Mouse (Mus musculus): ENCODE measurements around the gene 4930519G04Rik. TPM values are rescaled to one million over a fixed set of nuclear protein-coding genes. Genes with fewer than 3 reads are reported as not detected.
"Not testable (repeated sequence)": the region's sequence is repeated elsewhere in the genome, so short reads cannot be mapped to it uniquely, and the experiment has no call there.

The 4930519G04Rik gene
- total RNA-seq (2021) = not detected

DNA sequence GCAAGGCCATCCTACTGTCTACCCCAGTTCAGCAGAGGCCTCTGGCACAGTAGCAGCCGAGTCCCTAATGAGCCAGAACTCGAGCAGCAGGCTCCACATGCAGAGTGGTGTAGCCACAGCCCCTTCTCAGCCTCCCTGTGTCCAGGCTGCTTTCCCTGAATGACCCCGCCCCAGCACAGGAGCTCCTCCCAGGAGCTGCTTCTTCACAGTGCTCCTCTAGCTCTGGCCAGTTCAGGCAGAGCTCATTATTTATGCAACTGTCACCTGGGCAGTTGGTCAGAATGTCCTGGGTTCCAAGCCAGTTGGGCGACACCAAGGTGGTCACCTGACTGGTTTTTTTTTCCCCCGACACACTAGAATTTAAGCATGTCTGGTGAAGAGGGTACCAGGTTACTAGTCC is at the start of gene 4930519G04Rik:
4930519G04Rik (plus strand) TSS at position 301 of the 400 bp plus-strand sequence.
- DNase-seq (ENCODE audit: low spot score); intact Hi-C loops (cut with DNase I): not testable (repeated sequence)

DNA sequence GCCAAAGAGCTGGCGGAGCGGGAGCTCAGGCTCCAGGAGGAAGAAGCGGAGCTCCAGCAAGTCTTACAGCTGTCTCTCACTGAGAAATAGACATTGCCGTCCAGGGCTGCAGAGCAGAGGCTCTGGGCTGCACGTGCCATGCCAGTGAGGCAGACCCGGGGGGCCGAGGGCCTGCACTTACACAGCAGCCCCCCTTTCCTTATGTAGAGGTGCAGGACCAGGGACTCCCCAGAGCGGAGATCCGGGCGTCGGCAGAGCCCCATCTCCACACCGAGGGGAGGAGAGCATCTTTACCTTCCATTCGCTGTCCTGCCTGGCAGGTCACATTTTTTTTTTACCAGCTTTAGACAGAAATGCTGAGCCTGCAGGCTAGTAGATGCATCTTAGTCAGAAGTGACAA is 49.1 kb upstream of the 4930519G04Rik start:
- DNase-seq (ENCODE audit: low spot score) = no peak
- intact Hi-C loops (cut with DNase I) = no loop called here

DNA sequence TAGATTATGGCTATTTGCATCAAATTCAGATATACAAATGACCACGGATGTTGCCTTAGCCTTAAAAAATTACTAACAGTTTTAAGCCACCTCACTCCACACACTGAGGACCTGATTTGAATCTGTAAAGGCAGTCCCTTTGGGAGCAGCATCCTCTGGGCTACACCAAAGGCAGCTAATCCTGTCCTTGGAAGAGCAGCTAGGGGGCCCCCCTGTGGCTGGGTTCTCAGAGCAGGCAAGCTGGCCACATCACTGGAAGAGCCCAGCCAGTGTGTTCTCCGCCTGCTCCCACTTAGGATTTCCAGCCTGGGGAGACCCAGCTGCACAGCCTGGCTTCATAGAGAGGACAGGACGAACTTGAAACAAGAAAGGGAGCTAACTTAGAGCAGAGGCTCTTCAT is 48.5 kb upstream of the 4930519G04Rik start:
- no peak for DNase-seq (ENCODE audit: low spot score)
- intact Hi-C loops (cut with DNase I) = loop anchor here (5.0 kb wide), 1 partner anchor 98 kb away; the partner anchor contains the start of gene Tchp

DNA sequence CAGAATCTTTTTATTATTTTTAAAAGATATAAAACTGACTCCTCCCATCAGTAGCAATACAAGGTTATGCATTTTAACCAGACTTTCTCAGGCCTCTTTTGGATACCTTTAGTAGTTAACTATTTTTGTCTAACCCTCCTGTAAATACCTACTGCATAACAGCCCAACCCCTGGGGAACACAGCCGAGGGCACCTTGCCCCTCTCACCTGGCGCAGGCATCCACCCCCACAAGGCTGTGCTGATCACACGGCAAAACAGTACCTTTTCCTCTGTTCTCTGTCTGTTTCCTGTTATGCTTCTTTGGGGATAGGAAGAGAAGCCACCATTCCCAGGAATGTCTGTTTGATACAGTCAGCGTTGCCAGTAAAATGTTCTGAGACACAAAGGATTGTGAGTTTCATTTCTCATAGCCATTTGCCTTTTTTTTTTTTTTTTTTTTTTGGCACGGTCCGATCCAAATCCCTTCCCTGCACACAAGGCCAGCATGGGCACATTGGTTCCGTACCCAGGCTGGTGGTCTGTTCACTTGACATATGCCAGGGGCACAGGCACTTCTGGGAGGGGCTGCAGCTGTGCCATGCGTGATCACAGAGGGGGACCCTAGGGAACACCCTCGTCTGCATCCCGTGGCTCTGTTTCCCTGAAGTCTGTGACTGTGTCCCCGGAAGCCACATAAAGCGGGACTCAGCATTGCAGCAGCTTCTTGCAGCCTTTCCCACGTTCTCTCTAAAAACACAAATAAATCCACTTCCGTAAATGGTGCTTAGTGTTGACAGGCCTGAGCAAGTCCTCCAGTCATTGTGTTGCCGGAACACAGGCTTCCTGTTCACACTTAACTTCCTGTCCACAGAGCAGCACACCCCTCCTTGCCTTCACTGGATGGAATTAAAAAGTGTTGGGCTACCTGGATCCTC is 47.8 kb upstream of the 4930519G04Rik start:
- DNase-seq (ENCODE audit: low spot score) = no peak
- intact Hi-C loops (cut with DNase I) = loop anchor here (2.0 to 5.0 kb wide), 2 partner anchors 31 to 98 kb away; partner anchors contain the start of genes Ankrd13a, Git2 and Tchp

DNA sequence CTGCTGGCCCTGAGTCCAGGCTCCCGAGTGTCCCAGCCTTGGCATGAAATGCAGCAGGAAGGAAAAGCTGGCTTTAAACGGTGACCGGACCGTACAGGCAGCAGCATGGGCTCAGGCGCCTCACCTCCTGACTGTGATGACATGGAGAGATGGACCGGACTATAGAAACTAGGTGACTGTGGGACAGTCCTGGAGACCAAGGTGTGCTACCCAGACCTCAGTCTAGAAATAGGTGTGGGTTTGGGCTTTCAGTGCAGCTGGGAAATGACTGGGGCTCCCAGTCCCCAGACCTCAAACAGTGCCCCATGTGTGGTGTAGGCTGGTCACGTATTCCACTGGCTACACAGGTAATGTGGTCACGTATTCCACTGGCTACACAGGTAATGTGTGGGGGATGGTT is 46.8 kb upstream of the 4930519G04Rik start:
- no peak for DNase-seq (ENCODE audit: low spot score)
- intact Hi-C loops (cut with DNase I) = loop anchor here (2.0 to 5.0 kb wide), 2 partner anchors 32 to 99 kb away; partner anchors contain the start of genes Ankrd13a, Git2 and Tchp

DNA sequence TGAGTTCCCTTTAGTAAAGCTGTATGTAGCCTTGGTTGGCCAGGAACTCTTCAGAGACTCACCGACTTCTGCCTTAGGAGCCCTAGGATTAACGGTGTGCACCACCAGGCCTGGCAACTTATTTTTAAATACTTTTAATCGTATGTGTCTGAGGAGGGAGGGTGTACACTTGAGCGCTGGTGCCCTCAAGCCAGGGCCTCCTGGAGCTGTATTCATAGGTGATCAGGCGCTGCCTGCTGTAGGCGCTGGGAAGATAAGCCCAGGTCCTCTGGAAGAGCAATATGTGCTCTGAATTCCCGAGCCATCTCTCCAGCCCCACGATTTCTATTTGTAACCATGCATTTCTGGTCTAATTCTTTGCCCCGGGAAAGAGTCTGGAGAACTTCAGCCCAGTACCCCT is 46.4 kb upstream of the 4930519G04Rik start:
- no peak for DNase-seq (ENCODE audit: low spot score)
- intact Hi-C loops (cut with DNase I) = loop anchor here (2.0 to 5.0 kb wide), 2 partner anchors 32 to 100 kb away; partner anchors contain the start of genes Ankrd13a, Git2 and Tchp

DNA sequence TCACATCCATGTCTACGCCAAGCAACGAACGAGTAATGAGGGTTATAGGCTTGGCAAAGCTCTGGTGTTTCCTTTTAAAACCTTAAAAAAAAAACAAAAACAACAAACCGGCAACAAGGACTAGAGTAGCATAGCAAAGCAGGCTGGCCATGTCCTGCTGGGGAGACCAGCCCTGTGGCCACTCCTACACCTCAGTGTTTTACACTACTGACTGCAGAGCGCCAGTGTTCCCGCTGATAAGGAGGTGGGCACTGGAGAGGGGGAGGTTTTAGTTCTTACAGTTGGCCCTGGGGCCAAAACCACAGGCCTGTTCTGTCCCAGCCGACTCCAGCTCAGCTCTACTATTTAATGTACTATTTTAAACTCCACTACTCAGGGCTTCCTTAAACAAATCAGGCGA is 46.0 kb upstream of the 4930519G04Rik start:
- DNase-seq (ENCODE audit: low spot score) = no peak

DNA sequence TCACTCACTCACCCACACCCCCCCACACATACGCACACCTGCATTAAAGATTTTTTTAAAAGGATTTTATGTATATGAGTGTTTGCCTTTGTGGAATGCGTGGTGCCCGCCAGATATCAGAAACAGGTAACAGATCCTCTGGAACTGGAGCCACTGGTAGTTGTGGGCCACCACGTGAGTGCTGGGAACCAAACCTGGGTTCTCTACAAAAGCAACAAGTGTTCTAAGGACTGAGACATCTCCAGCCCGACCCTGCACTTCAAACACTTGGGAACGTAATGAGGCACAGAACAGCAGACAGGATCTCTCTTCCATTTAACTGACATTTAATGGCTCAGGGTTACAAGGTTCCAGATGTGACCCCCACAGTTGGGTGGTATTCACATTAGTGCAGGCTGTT is 45.6 kb upstream of the 4930519G04Rik start:
- DNase-seq (ENCODE audit: low spot score) = no peak
- intact Hi-C loops (cut with DNase I) = loop anchor here (2.0 to 5.0 kb wide), 2 partner anchors 33 to 101 kb away; partner anchors contain the start of genes Ankrd13a, Git2 and Tchp

More for the DNA sequence above, 46.0 kb upstream of the 4930519G04Rik start:
- intact Hi-C loops (cut with DNase I) = loop anchor here (2.0 to 5.0 kb wide), 2 partner anchors 33 to 100 kb away; partner anchors contain the start of genes Ankrd13a, Git2 and Tchp

DNA sequence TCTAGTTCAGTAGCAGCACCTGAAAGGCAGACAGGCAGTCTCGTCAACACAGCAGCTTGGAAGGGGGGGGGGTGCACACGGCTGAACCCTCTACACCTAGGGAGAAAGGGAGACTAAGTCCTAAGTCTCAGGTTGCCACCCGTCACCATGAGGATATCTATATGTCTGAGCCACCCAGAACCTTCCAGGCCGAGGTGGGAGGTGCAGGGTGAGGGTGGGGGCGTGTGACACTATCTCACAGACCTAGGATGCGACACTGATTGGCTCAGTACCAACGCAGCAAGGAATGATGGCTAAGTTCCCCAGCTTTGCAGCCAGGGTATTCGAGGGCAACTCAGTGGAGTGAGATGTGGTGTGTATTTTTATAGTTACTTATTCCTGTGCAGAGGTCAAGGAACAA is 45.1 kb upstream of the 4930519G04Rik start:
- DNase-seq (ENCODE audit: low spot score) = no peak
- intact Hi-C loops (cut with DNase I) = loop anchor here (5.0 kb wide), 1 partner anchor 101 kb away; the partner anchor contains the start of gene Tchp

DNA sequence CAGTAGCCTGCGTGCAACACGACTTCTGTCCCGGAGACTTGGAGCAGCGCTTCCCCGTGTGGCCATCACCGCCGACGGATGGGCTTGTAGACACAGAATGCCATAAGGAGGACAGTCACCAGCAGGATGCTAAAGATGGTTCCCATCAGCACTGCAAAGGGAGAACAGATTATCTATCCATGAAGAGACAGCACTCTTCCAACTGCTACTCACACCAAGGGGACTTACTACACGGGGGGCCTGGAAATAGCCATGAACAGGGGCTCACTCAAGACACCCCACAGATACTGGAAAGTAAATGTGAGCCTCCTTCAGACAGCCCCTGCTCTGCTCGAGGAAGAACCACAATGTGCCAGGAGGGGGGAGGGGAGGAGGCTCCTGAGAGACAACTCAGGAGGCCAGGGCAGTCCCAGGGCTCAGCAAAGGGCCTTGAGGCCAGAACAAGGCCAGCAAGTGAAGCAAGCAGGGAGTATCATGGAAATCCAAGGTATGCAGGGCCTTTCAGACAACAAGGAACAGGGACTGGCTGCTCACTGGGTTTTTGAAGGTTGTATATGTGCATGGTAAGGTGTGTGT is 44.2 kb upstream of the 4930519G04Rik start:
- intact Hi-C loops (cut with DNase I) = loop anchor here (5.0 kb wide), 1 partner anchor 102 kb away; the partner anchor contains the start of gene Tchp
- no peak for DNase-seq (ENCODE audit: low spot score)

DNA sequence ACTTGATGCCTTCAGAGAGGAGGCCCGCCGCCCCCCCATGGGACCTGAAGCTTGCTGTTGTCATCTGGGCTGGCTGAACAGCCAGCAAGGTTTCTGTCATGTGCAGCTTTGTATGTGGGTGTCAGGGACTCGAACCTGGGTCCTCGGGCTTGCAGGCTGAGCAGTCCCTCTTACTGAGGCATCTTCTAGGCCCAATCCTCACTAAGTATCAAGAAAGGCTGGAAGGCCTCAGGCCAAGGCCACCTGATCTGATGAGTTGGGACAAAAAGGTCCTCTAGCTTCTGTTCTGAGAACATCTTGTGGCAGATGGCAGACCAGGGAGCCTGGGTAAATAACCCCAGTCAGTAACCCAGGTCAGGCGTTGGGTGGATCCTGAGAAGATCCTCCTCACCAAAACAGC is 43.6 kb upstream of the 4930519G04Rik start:
- intact Hi-C loops (cut with DNase I) = loop anchor here (5.0 kb wide), 1 partner anchor 103 kb away; the partner anchor contains the start of gene Tchp
- DNase-seq (ENCODE audit: low spot score) = no peak

DNA sequence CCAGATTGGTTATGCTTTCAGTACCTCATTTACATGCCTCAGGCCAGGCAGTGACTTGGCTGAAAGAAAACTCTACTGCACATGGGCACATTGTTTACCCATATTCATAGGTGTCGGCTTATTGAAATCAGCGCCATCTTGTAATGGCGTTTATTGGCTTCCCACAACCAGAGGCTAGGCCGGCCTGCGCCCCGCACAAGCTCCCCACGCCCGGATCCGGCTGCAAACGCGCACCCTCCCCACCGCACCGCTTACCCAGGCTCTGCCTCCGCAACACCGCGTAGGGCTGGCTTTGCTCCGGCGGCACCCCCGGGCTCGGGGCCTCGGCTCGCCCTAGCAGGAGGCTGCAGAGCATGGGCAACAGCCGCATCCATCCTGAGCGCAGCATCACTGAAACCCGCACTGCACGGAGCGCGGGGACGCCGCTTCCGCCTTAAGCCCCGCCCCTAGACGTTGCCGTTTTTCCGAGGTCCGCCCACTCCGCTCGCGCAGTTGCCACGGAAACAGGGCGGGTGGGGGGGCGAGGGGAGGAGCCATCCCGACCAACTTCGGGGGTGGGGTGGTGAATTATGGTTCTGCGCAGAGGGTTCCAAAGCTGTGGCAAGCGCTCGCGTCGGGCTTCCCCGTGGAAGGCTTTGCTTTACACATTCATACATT is 39.8 kb upstream of the 4930519G04Rik start:
- DNase-seq (ENCODE audit: low spot score) = peak; percentile 62
- intact Hi-C loops (cut with DNase I) = no loop called here

DNA sequence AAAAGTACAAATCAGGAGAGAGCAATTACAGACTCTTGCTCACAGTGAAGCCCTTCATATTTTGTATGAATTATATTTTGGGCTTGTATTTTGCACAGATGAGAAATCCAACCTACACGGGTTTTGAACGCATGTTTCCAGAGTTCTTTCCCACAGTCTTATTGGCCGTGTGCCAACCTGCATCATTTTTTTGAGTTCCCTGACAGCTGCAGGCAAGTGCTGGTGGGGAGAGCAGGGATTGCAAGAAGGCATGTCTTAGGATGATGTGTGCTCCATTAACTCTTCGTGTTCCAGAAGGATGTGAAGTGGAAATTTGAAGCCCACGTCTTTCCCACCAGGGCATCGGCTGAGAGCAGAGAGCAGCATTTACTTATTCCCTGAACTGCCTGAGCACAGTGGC is 36.9 kb upstream of the 4930519G04Rik start:
- no peak for DNase-seq (ENCODE audit: low spot score)
- intact Hi-C loops (cut with DNase I) = no loop called here

DNA sequence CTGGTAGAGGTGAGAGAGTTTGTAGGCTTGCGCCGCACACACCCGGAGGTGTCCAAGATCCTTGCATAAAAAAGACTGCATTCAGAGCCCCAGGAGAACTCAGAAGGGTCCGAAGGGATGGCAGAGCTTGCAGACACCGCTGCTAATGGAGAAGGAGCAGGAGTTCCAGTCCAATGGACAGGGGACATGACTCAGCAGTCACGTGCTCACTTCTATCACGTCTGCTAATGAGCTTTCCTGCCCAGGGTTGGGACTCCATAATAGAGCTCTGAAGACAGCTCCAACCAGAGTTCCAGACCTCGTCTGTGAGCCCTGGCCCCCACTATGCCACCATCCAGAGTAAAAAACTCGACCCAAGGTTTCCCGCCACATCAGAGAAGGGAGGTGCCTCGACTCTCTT is 35.3 kb upstream of the 4930519G04Rik start:
- intact Hi-C loops (cut with DNase I) = no loop called here

DNA sequence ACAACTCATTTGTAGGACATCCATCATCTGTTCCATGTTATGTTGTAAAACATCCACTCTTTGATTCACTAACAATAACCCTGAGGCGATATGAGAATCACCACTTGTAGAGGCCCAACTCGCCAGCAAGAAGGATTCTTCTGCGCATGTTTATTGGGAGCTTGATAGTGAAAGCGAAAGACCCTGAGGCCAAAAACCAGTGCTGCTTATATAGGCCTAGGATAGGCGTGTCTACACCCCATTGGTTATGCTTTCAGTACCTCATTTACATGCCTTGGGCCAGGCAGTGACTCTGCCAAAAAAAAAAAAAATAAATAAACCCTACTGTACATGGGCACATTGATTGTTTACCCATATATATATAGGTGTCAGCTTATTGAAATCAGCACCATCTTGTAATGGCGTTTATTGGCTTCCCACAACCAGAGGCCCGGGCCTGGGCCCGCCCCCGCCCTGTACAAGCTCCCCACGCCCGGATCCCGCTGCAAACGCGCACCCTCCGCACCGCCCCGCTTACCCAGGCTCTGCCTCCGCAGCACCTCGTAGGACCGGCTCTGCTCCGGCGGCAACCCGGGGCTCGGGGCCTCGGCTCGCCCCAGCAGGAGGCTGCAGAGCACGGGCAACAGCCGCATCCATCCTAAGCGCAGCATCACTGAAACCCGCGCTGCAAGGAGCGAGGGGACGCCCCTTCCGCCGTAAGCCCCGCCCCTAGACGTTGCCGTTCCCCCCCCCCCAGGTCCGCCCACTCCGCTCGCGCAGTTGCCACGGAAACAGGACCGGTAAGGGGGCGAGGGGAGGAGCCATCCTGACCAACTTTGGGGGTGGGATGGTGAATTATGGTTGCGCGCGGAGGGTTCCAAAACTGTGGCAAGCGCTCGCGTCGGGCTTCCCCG is 30.4 kb upstream of the 4930519G04Rik start, which contains the start of gene 1500011B03Rik:
1500011B03Rik (minus strand) TSS at position 673 of the 893 bp plus-strand sequence.
- intact Hi-C loops (cut with DNase I) = loop anchor here (5.0 kb wide), 1 partner anchor 74 kb away; the partner anchor contains the start of gene Oasl2
- no peak for DNase-seq (ENCODE audit: low spot score)

More for the DNA sequence above, 35.3 kb upstream of the 4930519G04Rik start:
- no peak for DNase-seq (ENCODE audit: low spot score)

DNA sequence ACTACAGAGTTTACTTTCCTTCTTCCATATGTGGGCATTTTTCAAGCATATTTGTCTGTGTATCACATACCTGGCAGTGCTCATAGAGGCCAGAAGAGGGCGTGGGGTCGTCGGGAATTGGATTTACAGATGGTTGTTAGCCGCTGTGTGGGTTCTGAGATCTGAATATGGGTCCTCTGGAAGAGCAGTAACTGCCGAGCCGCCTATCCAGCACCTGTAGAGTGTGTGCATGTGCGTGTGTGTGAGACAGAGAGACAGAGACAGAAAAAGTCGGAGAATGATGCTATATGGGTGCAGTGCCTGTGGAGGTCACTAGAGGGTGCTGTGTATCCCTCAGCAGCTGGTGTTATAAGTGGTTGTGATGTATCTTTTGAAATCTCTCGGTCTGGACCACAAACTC is 29.3 kb upstream of the 4930519G04Rik start:
- intact Hi-C loops (cut with DNase I) = loop anchor here (5.0 kb wide), 1 partner anchor 73 kb away; the partner anchor contains the start of gene Oasl2
- no peak for DNase-seq (ENCODE audit: low spot score)

DNA sequence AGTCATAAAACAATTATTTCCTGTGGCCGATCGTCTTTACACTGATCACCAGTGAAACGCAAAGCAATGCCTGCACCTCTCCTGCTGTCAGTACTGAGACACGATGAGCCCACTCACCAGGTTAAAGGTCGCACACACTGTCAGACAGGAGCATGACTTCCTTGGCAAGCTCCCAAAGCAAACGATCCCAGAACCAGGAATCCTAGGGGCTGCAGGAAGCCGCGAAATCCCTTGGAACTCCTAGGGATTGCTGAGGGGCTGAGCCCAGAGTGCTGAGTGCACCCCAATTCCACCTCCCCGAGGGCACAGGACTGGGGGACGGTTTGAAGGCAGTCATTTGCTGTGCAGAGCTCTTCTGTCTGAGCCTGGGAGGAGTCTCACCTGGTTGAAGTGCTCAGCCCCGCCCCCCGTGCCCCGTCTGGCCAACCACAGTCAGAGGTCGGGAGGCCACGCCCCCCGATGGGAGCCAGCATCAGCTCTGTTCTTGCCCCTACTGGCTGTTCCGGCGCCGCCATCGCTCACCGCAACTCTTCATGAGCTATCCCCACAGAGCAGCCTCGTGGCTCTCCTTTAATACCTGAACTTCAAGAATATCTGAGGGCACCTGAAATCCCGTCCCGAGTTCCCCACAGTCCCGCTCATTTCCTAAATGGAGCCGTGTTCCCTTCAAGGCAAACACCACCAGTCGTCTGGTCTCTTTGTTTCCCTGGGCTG is 27.3 kb upstream of the 4930519G04Rik start:
- no peak for DNase-seq (ENCODE audit: low spot score)

DNA sequence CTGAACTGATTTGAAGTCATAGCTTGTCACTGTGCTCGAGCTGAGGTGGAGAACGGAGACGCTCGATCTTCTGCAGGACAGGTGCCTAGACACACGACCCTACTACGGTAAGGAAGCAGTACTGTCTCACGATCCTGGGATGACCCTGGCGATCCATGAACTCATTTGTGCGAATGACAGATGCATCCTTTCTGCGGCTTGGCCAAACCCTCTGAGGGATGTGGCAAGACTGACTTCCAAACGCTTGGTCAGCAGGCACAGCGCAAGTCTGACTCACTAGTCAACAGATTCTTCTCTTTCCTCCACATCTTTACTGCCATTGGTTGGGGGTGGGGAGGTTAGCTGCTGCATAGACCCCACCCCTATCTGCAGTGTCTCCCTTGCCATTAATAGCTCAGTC is 26.0 kb upstream of the 4930519G04Rik start:
- intact Hi-C loops (cut with DNase I) = no loop called here
- DNase-seq (ENCODE audit: low spot score) = no peak

More for the DNA sequence above, 27.3 kb upstream of the 4930519G04Rik start:
- intact Hi-C loops (cut with DNase I) = no loop called here

Data from heart, postnatal 25 days (tissue).